Mouse (Mus musculus): ENCODE results near the gene Zfp286.

GRCm38 (mm10) chr11:62760755-62761457 lies 28.4 kb downstream of the Zfp286 start:
- no peak for TF ChIP-seq POLR2A (IDR thresholded peaks at IDR 0.05; ENCODE audit: insufficient read length, low read depth)
- TF ChIP-seq USF1 (IDR thresholded peaks at IDR 0.05; ENCODE audit: low read depth) = no peak
- TF ChIP-seq MAX (IDR thresholded peaks at IDR 0.05; ENCODE audit: low read depth) = no peak
- TF ChIP-seq TCF12 (IDR thresholded peaks at IDR 0.05; ENCODE audit: insufficient read depth, poor library complexity, severe bottlenecking) = no peak
- no peak for TF ChIP-seq SRF (IDR thresholded peaks at IDR 0.05; ENCODE audit: control insufficient read depth, insufficient read length, low read depth)
